Mouse (Mus musculus) erythroblast, embryonic 14.5 days (primary cell): ENCODE measurements around the gene 9430015G10Rik. TPM values are rescaled to one million over a fixed set of nuclear protein-coding genes. Genes with fewer than 3 reads are reported as not detected.

Experiments
- H3K27me3 ChIP-seq: 2 replicates; pipeline ENCODE4 v1.6.1; 2012; ENCODE audit warnings: inconsistent platforms; ENCODE audit not compliant: control insufficient read depth
- H3K36me3 ChIP-seq: 2 replicates; pipeline ENCODE4 v1.6.1; 2012; ENCODE audit warnings: mild to moderate bottlenecking, inconsistent platforms; ENCODE audit not compliant: control insufficient read depth
- H3K4me1 ChIP-seq: 2 replicates; pipeline ENCODE4 v1.6.1; 2012; ENCODE audit warnings: inconsistent platforms; ENCODE audit not compliant: control insufficient read depth
- H3K4me3 ChIP-seq: replicated peaks from 2 replicates; pipeline ENCODE3; 2012; ENCODE audit warnings: moderate library complexity, mild to moderate bottlenecking, inconsistent platforms
- H3K9me3 ChIP-seq: 2 replicates; pipeline ENCODE4 v1.6.1; 2012; ENCODE audit warnings: low read length, inconsistent platforms, mixed read lengths; ENCODE audit not compliant: control insufficient read depth
- GATA1 ChIP-seq: IDR thresholded peaks from 2 replicates; pipeline ENCODE4 v1.6.1; 2012; ENCODE audit warnings: low read length, inconsistent platforms, mixed read lengths
- TAL1 ChIP-seq: IDR thresholded peaks from 3 replicates; pipeline ENCODE4 v1.6.1; 2012; ENCODE audit warnings: low read length, inconsistent platforms, mixed read lengths
- polyA plus RNA-seq: library from polyadenylated mRNA; stranded (reverse); fragments of >175 nt; gene quantifications from 2 replicates; pipeline ENCODE4 v1.2.3, GENCODE M21; 2012

9430015G10Rik gene
- polyA plus RNA-seq, 1 experiment: 0.90 TPM

DNA sequence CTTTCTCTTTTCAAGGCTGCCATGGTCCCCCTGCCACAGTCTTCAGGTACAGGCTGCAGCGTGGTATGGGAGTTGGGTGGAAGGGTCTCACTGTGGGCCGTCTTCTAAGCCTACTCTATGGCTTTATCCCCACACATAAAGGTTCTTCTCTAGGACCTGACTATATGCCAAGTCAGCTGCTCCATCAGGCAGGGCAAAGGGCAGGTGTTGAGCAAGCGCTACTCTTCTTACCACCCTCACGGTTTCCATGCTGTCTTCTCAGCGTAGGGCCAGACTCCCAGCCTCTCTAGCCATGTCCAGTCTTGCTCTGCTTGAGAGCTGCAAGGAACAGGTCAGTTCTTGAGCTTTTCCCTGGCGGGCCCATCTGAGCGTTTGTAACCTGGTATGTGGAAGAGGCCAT is 14.3 kb downstream of the 9430015G10Rik start:
- TF ChIP-seq TAL1: no peak
- TF ChIP-seq GATA1: no peak
- Histone ChIP-seq H3K9me3 (no peaks in the 10 kb centered on the region), H3K27me3 (no peaks in the 10 kb centered on the region), H3K36me3 (peaks cover 79% of the 10 kb centered on the region), H3K4me3 (no peak overlapping the region), H3K4me1 (peaks cover 19% of the 10 kb centered on the region)

DNA sequence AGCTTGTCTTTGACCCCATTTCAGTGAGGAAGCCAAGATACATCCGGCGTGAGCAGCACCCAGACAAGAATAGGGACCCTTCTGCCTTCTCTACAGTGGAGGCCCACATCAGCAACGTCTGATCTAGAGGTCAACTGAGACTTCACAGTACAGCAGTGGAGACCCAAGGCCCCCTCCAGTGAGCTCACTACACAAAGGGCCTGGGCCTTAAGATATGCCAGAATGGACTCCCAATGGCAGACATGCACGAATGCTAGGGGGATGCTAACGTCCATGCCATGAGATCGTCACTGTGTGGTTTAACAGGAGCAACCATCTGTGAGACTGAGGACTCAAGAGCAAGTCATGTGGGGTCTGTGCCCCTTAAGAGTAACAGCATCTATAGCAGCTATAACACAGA is 15.6 kb downstream of the 9430015G10Rik start:
- H3K4me3 ChIP-seq: no peak overlapping the region
- peaks cover 66% of the 10 kb centered on the region for H3K36me3 ChIP-seq
- peaks cover 19% of the 10 kb centered on the region for H3K4me1 ChIP-seq
- no peaks in the 10 kb centered on the region for H3K27me3 ChIP-seq
- no peaks in the 10 kb centered on the region for H3K9me3 ChIP-seq
- TF ChIP-seq TAL1 (no peak), GATA1 (no peak)

DNA sequence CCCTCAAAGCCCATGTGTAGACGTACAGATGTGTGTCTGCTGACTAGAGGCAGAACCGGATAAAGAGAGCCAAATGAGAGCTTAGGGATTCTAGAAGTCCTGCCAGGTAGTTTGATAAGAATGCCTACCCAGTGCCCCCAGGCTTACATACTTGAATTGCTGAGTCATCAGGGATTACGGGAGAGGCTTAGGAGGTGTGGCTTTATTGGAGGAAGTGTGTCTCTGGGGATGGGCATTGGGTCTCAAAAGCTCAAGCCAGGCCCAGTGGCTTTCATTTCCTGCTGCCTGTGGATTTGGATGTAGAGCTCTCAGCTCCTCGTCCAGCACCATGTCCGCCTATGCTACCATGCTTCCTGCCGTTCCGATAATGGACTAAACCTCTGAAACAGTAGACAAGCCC is 17.1 kb downstream of the 9430015G10Rik start:
- TF ChIP-seq GATA1: no peak
- TF ChIP-seq TAL1: no peak
- Histone ChIP-seq H3K27me3 (no peaks in the 10 kb centered on the region), H3K9me3 (no peaks in the 10 kb centered on the region), H3K4me3 (no peak overlapping the region), H3K4me1 (peaks cover 19% of the 10 kb centered on the region), H3K36me3 (peaks cover 51% of the 10 kb centered on the region)

DNA sequence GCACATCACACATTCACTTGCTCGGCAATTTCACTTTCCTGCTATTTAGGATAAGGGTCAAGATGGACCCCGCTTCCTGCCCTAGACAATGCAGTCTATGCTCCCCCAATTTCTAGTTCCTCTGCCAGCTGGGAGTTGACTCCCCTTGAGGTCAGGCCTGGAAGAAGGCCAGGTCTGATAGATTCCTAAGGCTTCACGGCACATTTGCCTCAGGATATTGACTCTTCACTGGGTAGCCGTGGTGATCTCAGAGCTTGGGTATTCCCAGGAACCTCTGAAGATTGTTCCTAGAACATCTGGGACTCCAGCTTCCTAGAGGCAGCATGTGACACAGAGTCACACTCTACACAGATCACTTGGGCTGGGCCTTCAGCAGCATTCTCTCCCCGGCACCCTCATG is 19.0 kb downstream of the 9430015G10Rik start:
- H3K36me3 ChIP-seq: peaks cover 32% of the 10 kb centered on the region
- no peak overlapping the region for H3K4me3 ChIP-seq
- H3K9me3 ChIP-seq: no peaks in the 10 kb centered on the region
- peaks cover 19% of the 10 kb centered on the region for H3K4me1 ChIP-seq
- no peaks in the 10 kb centered on the region for H3K27me3 ChIP-seq
- TF ChIP-seq TAL1 (no peak), GATA1 (no peak)

DNA sequence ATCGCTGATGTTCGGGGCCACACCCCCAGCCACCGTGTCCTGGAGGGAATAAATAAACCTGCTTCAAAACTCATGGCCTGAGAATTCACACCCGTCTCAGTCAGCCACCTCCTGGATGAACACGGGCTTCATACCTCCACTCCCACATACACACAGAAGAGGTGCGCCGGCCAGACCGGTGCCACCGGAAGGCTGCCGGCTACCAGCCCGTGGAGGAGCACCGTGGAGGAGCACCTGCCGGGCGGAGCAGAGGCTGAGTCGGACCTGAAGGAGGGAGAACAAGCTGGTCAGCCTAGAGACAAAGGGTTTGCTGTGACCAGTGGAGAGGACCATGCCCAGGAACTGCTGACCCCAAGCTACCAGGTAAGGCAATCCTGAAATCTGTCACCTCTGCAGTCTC is 20.7 kb downstream of the 9430015G10Rik start, which contains the start of gene Rnf223:
Rnf223 (plus strand) TSS at position 78 of the 400 bp plus-strand sequence.
- Histone ChIP-seq H3K4me1 (peaks cover 19% of the 10 kb centered on the region), H3K36me3 (peaks cover 16% of the 10 kb centered on the region), H3K4me3 (no peak within 1 kb of the TSS), H3K9me3 (no peaks in the 10 kb centered on the region), H3K27me3 (no peaks in the 10 kb centered on the region)
- TF ChIP-seq TAL1: no peak
- TF ChIP-seq GATA1: no peak

DNA sequence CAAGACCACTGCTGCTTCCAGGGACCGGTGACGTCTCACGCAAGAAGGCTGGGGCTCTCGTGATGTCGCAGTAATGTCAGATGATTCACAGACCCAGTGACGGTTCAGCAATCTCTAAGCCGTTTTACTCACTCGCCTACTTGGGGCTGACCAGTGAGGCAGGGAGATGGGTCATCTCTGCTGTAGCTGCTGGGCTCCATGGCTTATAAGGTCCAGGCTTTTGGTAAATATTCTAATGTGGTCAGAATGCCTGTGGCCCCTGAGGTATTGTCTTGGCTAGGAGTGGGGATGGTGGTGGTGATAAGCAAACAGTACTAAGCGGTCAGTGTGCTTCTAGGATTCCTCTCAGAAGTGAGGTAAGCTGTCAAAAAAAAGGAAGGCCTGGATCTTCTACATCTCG is 21.2 kb downstream of the 9430015G10Rik start:
- Histone ChIP-seq H3K9me3 (no peaks in the 10 kb centered on the region), H3K27me3 (no peaks in the 10 kb centered on the region), H3K4me3 (no peak overlapping the region), H3K4me1 (peaks cover 17% of the 10 kb centered on the region), H3K36me3 (peaks cover 11% of the 10 kb centered on the region)
- no peak for TF ChIP-seq GATA1
- no peak for TF ChIP-seq TAL1

DNA sequence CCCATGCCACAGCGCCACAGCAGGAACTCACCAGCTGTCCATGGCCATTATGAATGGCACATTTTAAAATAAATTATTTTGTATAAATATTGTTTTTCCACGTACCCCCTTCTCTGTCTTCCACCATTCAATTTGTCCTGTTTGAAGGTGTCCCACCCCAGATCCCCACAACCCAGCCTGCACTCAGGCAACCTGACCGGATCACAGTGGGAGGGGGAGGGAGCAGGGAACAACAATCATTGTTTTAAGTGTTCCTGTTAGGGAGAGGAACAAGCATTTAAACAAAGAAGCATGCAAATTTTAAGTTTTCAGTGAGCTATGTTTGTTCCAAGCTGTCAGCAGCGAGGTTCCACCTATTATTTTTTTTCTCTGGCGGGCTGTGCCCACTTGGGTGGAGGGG is 23.6 kb downstream of the 9430015G10Rik start:
- Histone ChIP-seq H3K4me3 (no peak overlapping the region), H3K27me3 (no peaks in the 10 kb centered on the region), H3K9me3 (peaks cover 3% of the 10 kb centered on the region; the same call in 1 of the 2 replicates), H3K4me1 (peaks cover 10% of the 10 kb centered on the region), H3K36me3 (no peaks in the 10 kb centered on the region)
- no peak for TF ChIP-seq GATA1
- no peak for TF ChIP-seq TAL1

DNA sequence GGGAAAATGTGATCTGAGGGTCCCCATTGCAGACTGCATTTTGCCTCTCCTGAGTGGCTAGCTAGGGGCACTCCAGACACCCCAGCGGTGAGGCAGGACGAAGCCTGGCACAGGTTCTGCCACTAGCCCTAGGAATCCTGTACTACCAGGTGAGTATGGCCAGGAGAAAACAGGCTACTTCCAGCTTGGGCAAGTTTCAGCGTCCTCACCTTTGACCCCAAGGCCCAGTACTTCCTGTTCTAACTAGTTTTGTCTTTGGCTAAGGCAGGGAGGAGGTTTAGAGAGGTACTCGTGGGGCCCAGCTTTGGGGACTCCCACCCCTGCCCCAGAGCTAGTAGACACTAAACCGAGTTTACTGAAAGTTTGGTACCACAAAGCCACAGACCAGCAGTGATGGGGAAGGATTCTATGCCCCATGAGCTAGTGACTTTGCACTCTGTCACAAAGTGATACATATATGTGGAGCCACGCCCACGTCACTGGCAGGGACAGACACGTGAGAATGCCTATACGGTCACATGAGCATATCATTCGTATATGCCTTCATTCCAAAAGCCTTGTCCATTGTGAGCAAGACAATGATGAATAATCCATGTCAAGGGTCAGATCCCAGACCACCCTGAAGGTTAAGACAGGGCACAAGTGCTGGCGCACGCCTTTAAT is 24.3 kb downstream of the 9430015G10Rik start:
- Histone ChIP-seq H3K4me1 (peaks cover 10% of the 10 kb centered on the region), H3K4me3 (no peak overlapping the region), H3K36me3 (no peaks in the 10 kb centered on the region), H3K9me3 (peaks cover 3% of the 10 kb centered on the region; the same call in 1 of the 2 replicates), H3K27me3 (no peaks in the 10 kb centered on the region)
- TF ChIP-seq TAL1: no peak
- TF ChIP-seq GATA1: no peak

DNA sequence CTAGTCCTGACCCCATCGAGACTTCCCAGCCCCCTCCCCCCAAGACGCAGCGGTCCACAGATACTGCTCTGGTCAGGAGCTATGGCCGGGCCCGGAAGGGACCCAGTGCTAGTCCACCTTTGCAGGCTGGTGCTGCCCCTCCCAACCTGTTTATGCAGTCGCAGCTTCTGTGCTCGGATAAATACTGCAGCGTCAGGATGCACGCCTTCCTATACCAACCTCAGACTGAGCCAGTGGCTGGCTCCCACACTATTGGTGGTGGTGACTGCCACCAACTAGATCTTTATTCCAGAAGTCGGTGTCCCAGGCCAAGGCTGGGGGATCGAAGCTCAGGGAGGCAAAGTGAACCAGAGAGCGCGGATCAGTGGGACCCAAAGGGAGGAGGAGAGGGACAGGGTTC is 25.3 kb downstream of the 9430015G10Rik start:
- TF ChIP-seq GATA1 (no peak), TAL1 (no peak)
- no peak overlapping the region for H3K4me3 ChIP-seq
- no peaks in the 10 kb centered on the region for H3K27me3 ChIP-seq
- H3K36me3 ChIP-seq: no peaks in the 10 kb centered on the region
- H3K9me3 ChIP-seq: peaks cover 3% of the 10 kb centered on the region; the same call in 1 of the 2 replicates
- H3K4me1 ChIP-seq: peaks cover 10% of the 10 kb centered on the region
